Mouse (Mus musculus) lung, embryonic 16.5 days (tissue): ENCODE results near the gene Nus1. TPM values are rescaled to one million over a fixed set of nuclear protein-coding genes. Genes with fewer than 3 reads are reported as not detected.

Experiments
- ATAC-seq: fragments of 200-750 bp; cut with Nextera tagmentation; 2 replicates; pipeline ENCODE4 v1.8.0; 2017; ENCODE audit warnings: low read depth, mild to moderate bottlenecking, moderate library complexity
- H3K27ac ChIP-seq: fragments of 300-500 bp; sonication (generic); 2 replicates; pipeline ENCODE4 v1.5.1; 2014; ENCODE audit warnings: mild to moderate bottlenecking, control low read depth, low read length
- H3K27me3 ChIP-seq: fragments of 300-500 bp; sonication (generic); 2 replicates; pipeline ENCODE4 v1.6.1; 2014; ENCODE audit warnings: low read depth, low read length, mixed read lengths; ENCODE audit not compliant: control insufficient read depth, insufficient read depth
- H3K36me3 ChIP-seq: fragments of 300-500 bp; sonication (generic); 2 replicates; pipeline ENCODE4 v1.6.1; 2014; ENCODE audit warnings: low read length; ENCODE audit not compliant: control insufficient read depth, insufficient read depth
- H3K4me1 ChIP-seq: fragments of 300-500 bp; sonication (generic); replicated peaks from 2 replicates; pipeline ENCODE4 v1.6.1; 2014; ENCODE audit warnings: low read length, mixed read lengths; ENCODE audit not compliant: control insufficient read depth, insufficient read depth
- H3K4me2 ChIP-seq: fragments of 300-500 bp; sonication (generic); 2 replicates; pipeline ENCODE4 v1.6.1; 2014; ENCODE audit warnings: low read depth, low read length, control low read depth
- H3K4me3 ChIP-seq: fragments of 300-500 bp; sonication (generic); 2 replicates; pipeline ENCODE4 v1.5.1; 2014; ENCODE audit warnings: mild to moderate bottlenecking, low read length, control low read depth
- H3K9ac ChIP-seq: fragments of 300-500 bp; sonication (generic); 2 replicates; pipeline ENCODE4 v1.6.1; 2014; ENCODE audit warnings: low read length, control low read depth
- H3K9me3 ChIP-seq: fragments of 300-500 bp; sonication (generic); 2 replicates; pipeline ENCODE4 v1.6.1; 2016; ENCODE audit warnings: low read length; ENCODE audit not compliant: control insufficient read depth
- WGBS: fragments of 180-500 bp; shearing (Covaris S2); extraction: QIAGEN DNeasy Blood & Tissue Kit; methylation state at CpG from one replicate; pipeline ENCODE4 v1.1.7; 2014; 5-methylcytosine and 5-hydroxymethylcytosine counted together
- polyA plus RNA-seq: library from polyadenylated mRNA; unstranded; fragments of >200 nt; fragmentation: Nextera tagmentation; extraction: Ambion mirVana; gene quantifications from 2 replicates; pipeline ENCODE4 v1.2.1, GENCODE M21; 2015

The Nus1 gene
- polyA plus RNA-seq, 1 experiment from 2014 or later: 7.9 TPM

DNA sequence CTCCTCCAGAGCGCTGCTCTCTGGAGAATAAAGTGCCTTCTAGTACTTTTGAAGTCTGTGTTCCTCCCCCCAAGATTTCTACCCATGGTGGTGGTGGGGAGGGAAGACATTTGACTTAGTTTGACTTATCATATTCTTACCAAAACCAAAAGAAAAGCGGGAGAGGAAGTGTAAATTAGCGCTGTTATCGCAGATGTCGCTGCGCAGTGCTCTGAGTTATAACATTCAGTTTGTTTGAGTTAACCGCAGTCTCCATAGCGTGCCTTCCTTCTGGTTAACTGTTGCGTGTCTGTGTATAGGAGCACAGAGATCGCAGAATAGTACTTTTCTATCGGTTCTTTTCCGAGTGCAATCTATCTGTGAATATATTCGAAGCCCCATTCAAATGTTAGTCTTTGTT, 12.2 kb upstream of the Nus1 start:
- H3K27me3 ChIP-seq: no peaks in the 10 kb centered on the region
- H3K4me3 ChIP-seq: no peak overlapping the region
- H3K4me1 ChIP-seq: no peaks in the 10 kb centered on the region
- no peak overlapping the region for H3K9ac ChIP-seq
- no peak overlapping the region for H3K4me2 ChIP-seq
- WGBS: 80% methylated on average over 13 of the region's 13 CpGs
- H3K9me3 ChIP-seq: no peaks in the 10 kb centered on the region
- no peak for ATAC-seq
- H3K36me3 ChIP-seq: no peaks in the 10 kb centered on the region
- H3K27ac ChIP-seq: no peak overlapping the region

DNA sequence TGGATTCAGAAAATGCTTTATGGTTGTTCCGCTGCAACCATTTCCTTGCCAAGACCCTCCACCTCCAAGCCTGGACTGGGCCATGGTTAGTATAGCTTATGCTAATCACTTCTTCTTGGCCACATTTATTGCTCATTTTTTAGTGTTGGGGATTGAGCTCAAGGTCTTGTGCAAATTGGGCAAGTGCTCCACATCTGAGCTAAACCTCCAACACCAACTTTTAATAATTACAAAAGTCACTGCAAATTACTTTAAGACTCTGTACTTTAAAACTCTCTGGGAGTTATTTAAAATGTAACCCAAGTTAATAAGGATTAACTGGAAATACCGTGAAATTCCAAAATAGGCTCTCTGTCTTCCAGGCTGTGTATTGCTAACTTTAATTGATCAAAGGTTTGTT, 9.8 kb upstream of the Nus1 start:
- ATAC-seq: no peak
- Histone ChIP-seq H3K27me3 (no peaks in the 10 kb centered on the region), H3K9ac (no peak overlapping the region), H3K4me2 (no peak overlapping the region), H3K27ac (no peak overlapping the region), H3K36me3 (no peaks in the 10 kb centered on the region), H3K4me1 (no peaks in the 10 kb centered on the region), H3K4me3 (no peak overlapping the region), H3K9me3 (no peaks in the 10 kb centered on the region)
- WGBS: 92% methylated on average over 2 of the region's 2 CpGs

DNA sequence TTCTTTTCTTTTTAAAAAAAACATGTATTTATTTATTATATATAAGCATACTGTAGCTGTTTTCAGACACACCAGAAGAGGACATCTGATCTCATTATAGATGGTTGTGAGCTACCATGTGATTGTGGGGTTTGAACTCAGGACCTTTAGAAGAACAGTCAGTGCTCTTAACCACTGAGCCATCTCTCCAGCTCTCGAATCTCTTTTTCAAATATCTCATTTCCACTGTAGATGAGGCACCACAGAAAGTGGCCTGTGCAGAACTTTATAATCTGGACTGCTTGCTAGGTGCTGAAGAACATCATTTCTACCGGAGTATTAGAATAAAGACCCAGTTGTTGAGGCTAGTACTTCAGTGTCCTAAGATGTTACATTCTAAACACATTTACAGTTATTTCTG, 2.3 kb upstream of the Nus1 start:
- no peak overlapping the region for H3K27ac ChIP-seq
- no peaks in the 10 kb centered on the region for H3K36me3 ChIP-seq
- WGBS: 83% methylated on average over 2 of the region's 2 CpGs
- H3K4me2 ChIP-seq: no peak overlapping the region
- peaks cover 13% of the 10 kb centered on the region for H3K4me1 ChIP-seq
- no peak for ATAC-seq
- no peak overlapping the region for H3K4me3 ChIP-seq
- H3K9ac ChIP-seq: no peak overlapping the region
- H3K27me3 ChIP-seq: no peaks in the 10 kb centered on the region
- H3K9me3 ChIP-seq: no peaks in the 10 kb centered on the region

DNA sequence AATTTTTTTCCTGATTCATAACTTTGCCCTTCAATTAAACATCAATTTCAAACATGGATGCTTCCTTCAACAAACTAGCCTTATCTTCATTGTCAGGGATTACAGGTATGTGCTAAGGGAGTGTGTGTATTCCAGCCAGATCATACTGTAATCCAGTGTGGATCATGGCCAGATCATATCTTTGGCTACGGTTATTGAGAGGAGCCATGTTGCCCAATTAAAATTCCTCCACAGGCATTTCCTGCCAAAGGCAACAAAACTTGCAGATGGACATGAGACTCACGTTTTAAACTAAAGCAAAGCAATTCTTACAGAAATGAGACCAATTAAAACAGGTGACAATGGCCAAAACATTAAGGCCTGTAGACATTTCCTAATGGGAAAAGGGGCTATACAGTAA, 889 bp upstream of the Nus1 start:
- WGBS: 32% methylated on average over 2 of the region's 2 CpGs
- peak overlapping the region; percentile 59 for H3K9ac ChIP-seq
- no peaks in the 10 kb centered on the region for H3K27me3 ChIP-seq
- H3K4me2 ChIP-seq: peak overlapping the region; percentile 58
- peaks cover 16% of the 10 kb centered on the region for H3K4me1 ChIP-seq
- peak overlapping the region; percentile 100 for H3K4me3 ChIP-seq
- H3K36me3 ChIP-seq: peaks cover 2% of the 10 kb centered on the region; the same call in 1 of the 2 replicates
- no peak overlapping the region for H3K27ac ChIP-seq
- H3K9me3 ChIP-seq: no peaks in the 10 kb centered on the region
- no peak for ATAC-seq

DNA sequence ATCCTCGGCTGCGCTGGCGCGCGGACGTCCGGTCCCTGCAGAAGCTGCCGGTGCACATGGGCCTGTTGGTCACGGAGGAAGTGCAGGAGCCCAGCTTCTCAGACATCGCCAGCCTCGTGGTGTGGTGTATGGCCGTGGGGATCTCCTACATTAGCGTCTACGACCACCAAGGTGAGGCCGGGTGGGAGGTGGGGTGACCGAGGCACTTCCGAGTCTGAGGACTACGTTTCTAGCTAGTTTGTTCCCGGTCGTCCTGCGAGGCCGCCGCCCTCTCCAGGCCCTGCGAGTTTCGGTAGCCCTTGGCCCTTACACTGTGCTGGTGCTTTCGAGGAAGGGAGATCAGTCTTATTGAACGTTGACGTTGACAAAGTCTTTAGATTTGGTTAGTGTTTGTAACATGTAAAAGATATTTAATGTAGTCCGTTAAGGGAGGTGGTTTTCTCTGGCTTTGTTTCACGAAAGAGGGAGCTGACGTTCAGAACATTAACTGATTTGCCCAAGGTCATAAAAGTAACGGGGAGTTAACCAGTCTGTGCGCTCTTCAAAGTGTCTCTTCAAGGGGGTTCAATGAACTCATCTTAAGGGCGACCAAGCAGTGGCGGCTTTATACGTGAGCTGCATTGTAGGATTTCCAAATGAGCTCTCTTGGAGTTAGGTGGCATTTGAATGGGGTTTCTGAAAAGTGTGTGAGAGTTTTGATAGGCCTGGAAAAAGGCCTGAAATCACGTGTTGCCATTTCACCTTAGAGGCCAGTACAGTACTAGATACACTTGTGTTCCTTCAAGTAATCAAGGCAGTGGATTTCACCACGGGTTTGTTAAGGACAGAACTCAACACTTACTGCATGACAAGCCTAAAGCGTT, 882 bp downstream of the Nus1 start:
- no peaks in the 10 kb centered on the region for H3K27me3 ChIP-seq
- peak overlapping the region; percentile 95 for H3K9ac ChIP-seq
- peak overlapping the region; percentile 87 for H3K4me2 ChIP-seq
- ATAC-seq: peak; percentile 18
- peak overlapping the region; percentile 100 for H3K4me3 ChIP-seq
- no peaks in the 10 kb centered on the region for H3K9me3 ChIP-seq
- H3K27ac ChIP-seq: peak overlapping the region; percentile 93
- H3K36me3 ChIP-seq: peaks cover 2% of the 10 kb centered on the region; the same call in 1 of the 2 replicates
- H3K4me1 ChIP-seq: peaks cover 16% of the 10 kb centered on the region
- under 1% methylated on average over 39 of the region's 39 CpGs for WGBS

DNA sequence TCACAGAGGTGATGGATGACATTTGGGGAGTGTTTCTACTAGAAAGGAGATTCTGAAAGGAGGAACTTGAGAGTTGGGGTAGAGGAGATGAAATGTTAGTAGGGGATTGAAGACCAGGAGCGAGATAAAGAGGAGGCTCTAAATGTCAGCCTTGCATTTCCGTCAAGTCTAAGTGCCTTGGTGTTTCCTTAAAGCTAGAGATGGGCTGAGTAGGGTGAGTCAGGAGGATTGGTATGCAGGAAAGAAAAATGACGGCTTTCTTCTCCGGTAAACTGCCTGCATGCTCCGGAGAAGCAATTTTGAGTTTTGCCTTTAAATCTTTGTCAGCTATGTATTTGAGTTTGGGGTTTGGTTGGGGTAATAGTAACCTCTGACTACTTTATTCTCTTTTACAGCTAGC, 1.6 kb downstream of the Nus1 start:
- Histone ChIP-seq H3K9me3 (no peaks in the 10 kb centered on the region), H3K9ac (peak overlapping the region; percentile 95; the same call in 1 of the 2 replicates), H3K4me1 (peaks cover 16% of the 10 kb centered on the region), H3K27me3 (no peaks in the 10 kb centered on the region), H3K4me3 (peak overlapping the region; percentile 100), H3K4me2 (peak overlapping the region; percentile 87), H3K36me3 (peaks cover 2% of the 10 kb centered on the region; the same call in 1 of the 2 replicates), H3K27ac (no peak overlapping the region)
- 30% methylated on average over 5 of the region's 5 CpGs for WGBS
- no peak for ATAC-seq

DNA sequence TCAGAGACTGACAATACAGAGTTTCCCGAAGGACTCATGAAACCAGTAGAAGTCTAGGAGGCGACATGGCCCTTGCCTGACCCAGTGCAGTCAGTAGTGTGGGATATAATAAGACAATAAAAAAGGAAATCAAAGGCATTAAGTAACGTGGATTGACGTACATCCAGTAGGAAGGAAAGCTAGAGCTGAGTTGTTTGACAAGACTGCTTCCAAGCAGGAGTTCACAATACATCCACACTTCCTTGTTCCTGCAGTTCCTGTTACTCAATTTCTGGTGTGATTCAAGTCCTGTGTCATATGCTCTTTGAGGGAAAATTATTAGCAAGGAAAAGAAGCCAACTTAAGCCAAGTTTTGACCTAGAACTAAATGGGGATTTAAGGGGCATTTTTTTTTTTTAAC, 2.1 kb downstream of the Nus1 start:
- Histone ChIP-seq H3K9me3 (no peaks in the 10 kb centered on the region), H3K4me3 (peak overlapping the region; percentile 100; the same call in 1 of the 2 replicates), H3K27ac (no peak overlapping the region), H3K27me3 (no peaks in the 10 kb centered on the region), H3K9ac (no peak overlapping the region), H3K4me1 (peaks cover 16% of the 10 kb centered on the region), H3K36me3 (peaks cover 2% of the 10 kb centered on the region; the same call in 1 of the 2 replicates), H3K4me2 (peak overlapping the region; percentile 87)
- 61% methylated on average over 4 of the region's 4 CpGs for WGBS
- no peak for ATAC-seq

DNA sequence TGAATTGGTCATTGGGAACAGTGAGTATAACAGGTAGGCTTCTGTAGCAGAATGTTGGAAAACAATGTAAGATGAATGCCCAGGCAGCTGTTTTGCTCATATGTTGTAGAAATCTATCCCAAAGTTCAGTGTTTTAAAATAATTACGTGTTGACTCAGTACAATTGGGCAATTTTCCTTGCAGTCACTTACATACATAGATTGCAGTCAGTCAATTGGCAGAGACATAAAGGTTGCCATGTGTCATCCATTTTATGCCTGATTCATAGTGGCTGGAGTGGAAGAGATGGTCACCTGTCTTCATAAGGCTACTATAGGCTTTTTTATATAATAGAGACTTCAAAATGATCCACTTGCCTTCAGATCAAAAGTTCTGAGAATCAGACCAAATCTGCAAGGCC, 3.2 kb downstream of the Nus1 start:
- Histone ChIP-seq H3K4me3 (no peak overlapping the region), H3K27me3 (no peaks in the 10 kb centered on the region), H3K9me3 (no peaks in the 10 kb centered on the region), H3K27ac (no peak overlapping the region), H3K4me1 (peaks cover 16% of the 10 kb centered on the region), H3K36me3 (peaks cover 2% of the 10 kb centered on the region; the same call in 1 of the 2 replicates), H3K4me2 (no peak overlapping the region), H3K9ac (no peak overlapping the region)
- no peak for ATAC-seq
- WGBS: 79% methylated on average over 1 of the region's 1 CpGs

DNA sequence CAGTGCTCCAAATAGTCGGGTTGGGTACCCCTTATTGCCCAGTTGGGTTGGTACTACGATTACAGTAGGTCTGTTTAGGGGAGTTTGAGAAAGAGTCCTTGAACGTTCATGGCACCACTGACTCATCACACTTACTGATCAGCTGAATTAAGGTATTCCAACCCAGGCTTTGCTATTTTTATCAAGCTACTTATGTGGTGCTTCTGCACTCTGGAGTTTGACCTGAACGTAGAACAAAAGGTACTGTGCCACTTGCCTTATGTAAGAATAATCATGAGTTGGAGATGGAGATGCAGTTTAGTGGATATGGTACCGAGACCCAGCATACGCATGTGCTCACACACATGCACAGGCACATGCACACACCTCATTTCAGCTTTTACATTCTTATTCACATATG, 4.4 kb downstream of the Nus1 start:
- Histone ChIP-seq H3K4me3 (no peak overlapping the region), H3K27ac (no peak overlapping the region), H3K4me2 (no peak overlapping the region), H3K9ac (no peak overlapping the region), H3K36me3 (peaks cover 2% of the 10 kb centered on the region; the same call in 1 of the 2 replicates), H3K27me3 (no peaks in the 10 kb centered on the region), H3K4me1 (peaks cover 18% of the 10 kb centered on the region), H3K9me3 (no peaks in the 10 kb centered on the region)
- ATAC-seq: no peak
- WGBS: 79% methylated on average over 6 of the region's 6 CpGs
